31 mouse cellular contexts compared by ENCODE assay signal in the genomic region with DNA sequence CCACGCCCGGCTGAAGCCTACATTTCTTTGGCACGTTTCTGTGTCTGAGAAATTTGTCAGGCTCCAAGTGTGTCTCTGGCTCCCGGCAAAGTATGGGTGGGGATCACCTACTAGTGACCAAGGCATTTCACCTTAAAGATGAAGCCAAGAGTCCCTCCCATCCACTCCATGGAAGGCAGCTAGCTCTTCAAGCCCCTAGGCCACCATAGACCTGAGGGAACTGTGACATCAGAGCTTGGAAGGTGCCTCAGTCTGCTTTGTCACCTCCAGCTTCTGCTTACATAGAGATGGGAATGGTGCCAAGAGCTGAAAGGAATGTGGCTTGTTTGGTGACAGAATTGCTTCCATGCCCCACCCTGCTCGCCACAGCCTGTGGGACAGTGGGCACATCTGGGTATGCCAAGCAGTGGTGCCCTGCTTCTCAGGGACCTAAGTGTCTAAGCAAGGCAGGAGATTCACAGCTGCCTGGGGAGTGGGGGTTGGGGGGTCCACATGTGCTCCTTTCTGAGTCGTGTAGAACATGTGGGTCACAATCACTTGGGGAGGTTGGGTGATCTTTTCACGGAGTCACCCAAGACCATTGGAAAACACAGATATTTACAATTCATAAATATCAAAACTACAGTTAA. TPM values are rescaled to one million over a fixed set of nuclear protein-coding genes. Genes with fewer than 3 reads are reported as not detected.
A peak's percentile ranks its signal among the peaks of the same experiment; 100 is the strongest.
DNase-seq lines count a peak whose midpoint lies in the region; ATAC-seq and TF ChIP-seq lines count a peak whose summit lies in the region.
"Had no signal": no experiment of that assay in that cellular context is flagged by ENCODE, and none has a peak within 500 bp of the region (broad histone marks: within the 10 kb centered on the region; RNA-seq: fewer than 3 reads in every experiment).

No protein-coding gene starts in this region.

- no peak overlapping the region for H3K27ac ChIP-seq in lung, embryonic 14.5 days (ENCODE audit: low read depth)
- H3K27ac ChIP-seq: embryonic facial prominence, embryonic 13.5 days; heart, adult 2 months; heart, embryonic 13.5 days; hindbrain, embryonic 13.5 days; kidney, embryonic 15.5 days; left cerebral cortex, adult 2 months; liver, embryonic 15.5 days; midbrain, embryonic 13.5 days; neural tube, embryonic 12.5 days; stomach, embryonic 15.5 days had no signal

- ATAC-seq in lung, embryonic 14.5 days (ENCODE audit: insufficient read depth), result peak; percentile 48
- 0 out of 2 replicates have a peak, but pooled peaks have one; percentile 25 for ATAC-seq in erythroid progenitor cell, adult 5-6 weeks (replicated peaks; ENCODE audit: low FRiP score, poor library complexity, severe bottlenecking)
- ATAC-seq: CD4-positive, CD25-positive, alpha-beta regulatory T cell, adult 4 months; forebrain, postnatal 0 days; midbrain, embryonic 13.5 days had no signal

- H3K4me3 ChIP-seq in lung, embryonic 14.5 days (ENCODE audit: low read depth, low read length), result no peak overlapping the region
- H3K4me3 ChIP-seq: embryonic facial prominence, embryonic 13.5 days; heart, adult 2 months; heart, embryonic 13.5 days; hindbrain, embryonic 13.5 days; kidney, embryonic 15.5 days; left cerebral cortex, adult 2 months; liver, embryonic 15.5 days; midbrain, embryonic 13.5 days; neural tube, embryonic 12.5 days; stomach, embryonic 15.5 days had no signal

- H3K4me1 ChIP-seq in lung, embryonic 14.5 days (ENCODE audit: insufficient read depth), result no peaks in the 10 kb centered on the region
- H3K4me1 ChIP-seq: liver, embryonic 15.5 days; neural tube, embryonic 12.5 days; stomach, embryonic 15.5 days had no signal

- H3K36me3 ChIP-seq in lung, embryonic 14.5 days (ENCODE audit: insufficient read depth), result no peaks in the 10 kb centered on the region
- H3K36me3 ChIP-seq: embryonic facial prominence, embryonic 13.5 days; heart, embryonic 13.5 days; hindbrain, embryonic 13.5 days; kidney, embryonic 15.5 days; liver, embryonic 15.5 days; midbrain, embryonic 13.5 days; neural tube, embryonic 12.5 days; stomach, embryonic 15.5 days had no signal

- H3K9ac ChIP-seq in lung, embryonic 14.5 days, result no peak overlapping the region
- H3K9ac ChIP-seq: embryonic facial prominence, embryonic 13.5 days; forebrain, postnatal 0 days; hindbrain, embryonic 13.5 days; kidney, embryonic 15.5 days; liver, embryonic 15.5 days; midbrain, embryonic 13.5 days; neural tube, embryonic 12.5 days; stomach, embryonic 15.5 days had no signal

- no peaks in the 10 kb centered on the region for H3K9me3 ChIP-seq in lung, embryonic 14.5 days (ENCODE audit: low read depth, low read length)
- H3K9me3 ChIP-seq: embryonic facial prominence, embryonic 13.5 days; hindbrain, embryonic 13.5 days; kidney, embryonic 15.5 days; liver, embryonic 15.5 days; midbrain, embryonic 13.5 days; neural tube, embryonic 12.5 days; stomach, embryonic 15.5 days had no signal

- DNase-seq in lung, embryonic 14.5 days, result peak; percentile 69
- no peak for DNase-seq in lung, postnatal 14 days
- peak; percentile 26 for DNase-seq in 416B (ENCODE audit: low read depth)
- peak; percentile 18 for DNase-seq in lung, postnatal 25 days (ENCODE audit: low spot score)
- DNase-seq in heart, postnatal 25 days (ENCODE audit: low spot score), result no peak
- DNase-seq in spleen, postnatal 10 days (ENCODE audit: low spot score in 2 of 2), result no peak
- DNase-seq in cerebellum, adult 9-10 months, result no peak
- DNase-seq: cerebellum, adult 11-12 months; cerebellum, postnatal 14 days; forebrain, postnatal 0 days; gastrocnemius, postnatal 36 days; heart, adult 2 months; heart, postnatal 14 days; kidney, adult 11 months; kidney, postnatal 36 days; liver; right cerebral cortex, adult 18-20 months; right cerebral cortex, postnatal 4 days; thymus, adult 2 months had no signal

- no peak for TF ChIP-seq CTCF in lung, embryonic 14.5 days (IDR thresholded peaks at IDR 0.05; ENCODE audit: low read depth)

- no peaks in the 10 kb centered on the region for H3K27me3 ChIP-seq in lung, embryonic 14.5 days (ENCODE audit: insufficient read depth, low read length)
- H3K27me3 ChIP-seq: embryonic facial prominence, embryonic 13.5 days; heart, embryonic 13.5 days; hindbrain, embryonic 13.5 days; kidney, embryonic 15.5 days; liver, embryonic 15.5 days; midbrain, embryonic 13.5 days; neural tube, embryonic 12.5 days; stomach, embryonic 15.5 days had no signal

- 66% methylated on average over 7 of the region's 7 CpGs for WGBS in lung, embryonic 14.5 days

- intact Hi-C loops in heart, postnatal 25 days (cut with DNase I), result no loop called here

- H3K4me2 ChIP-seq in lung, embryonic 14.5 days, result no peak overlapping the region
- H3K4me2 ChIP-seq: embryonic facial prominence, embryonic 13.5 days; heart, embryonic 13.5 days; hindbrain, embryonic 13.5 days; kidney, embryonic 15.5 days; liver, embryonic 15.5 days; midbrain, embryonic 13.5 days; neural tube, embryonic 12.5 days; stomach, embryonic 15.5 days had no signal

RNA-seq across cellular contexts. Expression of a gene that starts 38.2 kb away (rescaled TPM):
- 1.8 and 1.9 TPM in 2 replicates for polyA plus RNA-seq in lung, embryonic 14.5 days (2014; fragmentation: Nextera tagmentation; extraction: Ambion mirVana)
- total RNA-seq in erythroid progenitor cell, adult 5-6 weeks (2015; ENCODE audit: low replicate concordance), result not detected in 2 replicates
- not detected in 2 replicates for total RNA-seq in erythroid progenitor cell, adult 5-6 weeks (2017; ENCODE audit: low replicate concordance)
- 10 to 100 TPM; 54.8 to 55.3 TPM for total RNA-seq in heart, postnatal 25 days (2021)
- total RNA-seq: megakaryocyte, adult 5-6 weeks had no signal

Comparison
In these comparisons a context has a peak if more than half of its experiments do, and no peak if none do; other contexts are left out.
1. DNase-seq: peak in lung, embryonic 14.5 days (single experiment), 416B (single experiment) and lung, postnatal 25 days (single experiment); none in lung, postnatal 14 days (single experiment), heart, postnatal 25 days (single experiment), spleen, postnatal 10 days (0 of 2) and cerebellum, adult 9-10 months (single experiment).
2. RNA of a gene that starts 38.2 kb away (total RNA-seq): 54.8 to 55.3 TPM in heart, postnatal 25 days; not detected in erythroid progenitor cell, adult 5-6 weeks; every median in the first group is over 10 times any median in the second.